Mouse (Mus musculus) limb, embryonic 12.5 days (tissue): ENCODE data around the gene Dpp9. TPM values are rescaled to one million over a fixed set of nuclear protein-coding genes. Genes with fewer than 3 reads are reported as not detected.

Experiments
- ATAC-seq: fragments of 200-750 bp; cut with Nextera tagmentation; 2 replicates; pipeline ENCODE4 v1.8.0; 2017; ENCODE audit warnings: low read depth, moderate TSS enrichment; ENCODE audit not compliant: insufficient number of reproducible peaks, insufficient read depth, low FRiP score, low TSS enrichment
- H3K27ac ChIP-seq: fragments of 300-500 bp; sonication (generic); 2 replicates; pipeline ENCODE4 v1.5.1; 2016; ENCODE audit warnings: mild to moderate bottlenecking, moderate library complexity
- H3K27me3 ChIP-seq: fragments of 300-500 bp; sonication (generic); 2 replicates; pipeline ENCODE4 v1.6.1; 2016; ENCODE audit warnings: mild to moderate bottlenecking, moderate library complexity
- H3K36me3 ChIP-seq: fragments of 300-500 bp; sonication (generic); 2 replicates; pipeline ENCODE4 v1.6.1; 2016; ENCODE audit warnings: mild to moderate bottlenecking, moderate library complexity
- H3K4me1 ChIP-seq: fragments of 300-500 bp; sonication (generic); replicated peaks from 2 replicates; pipeline ENCODE4 v1.6.1; 2016
- H3K4me2 ChIP-seq: fragments of 300-500 bp; sonication (generic); 2 replicates; pipeline ENCODE4 v1.6.1; 2016; ENCODE audit warnings: mild to moderate bottlenecking, moderate library complexity
- H3K4me3 ChIP-seq: fragments of 300-500 bp; sonication (generic); replicated peaks from 2 replicates; pipeline ENCODE4 v1.5.1; 2016; ENCODE audit warnings: mild to moderate bottlenecking
- H3K9ac ChIP-seq: fragments of 300-500 bp; sonication (generic); replicated peaks from 2 replicates; pipeline ENCODE4 v1.6.1; 2016; ENCODE audit warnings: mild to moderate bottlenecking, moderate library complexity
- H3K9me3 ChIP-seq: fragments of 300-500 bp; sonication (generic); 2 replicates; pipeline ENCODE4 v1.6.1; 2016; ENCODE audit warnings: mild to moderate bottlenecking, moderate library complexity
- WGBS: fragments of 180-500 bp; shearing (Covaris S2); methylation state at CpG from one replicate; pipeline ENCODE4 v1.1.7; 2016; 5-methylcytosine and 5-hydroxymethylcytosine counted together
- polyA plus RNA-seq: library from polyadenylated mRNA; unstranded; fragments of >200 nt; fragmentation: Nextera tagmentation; extraction: Ambion mirVana; gene quantifications from 2 replicates; pipeline ENCODE4 v1.2.1, GENCODE M21; 2016

Gene Dpp9
- polyA plus RNA-seq, 1 experiment from 2014 or later: 36.2 TPM

DNA sequence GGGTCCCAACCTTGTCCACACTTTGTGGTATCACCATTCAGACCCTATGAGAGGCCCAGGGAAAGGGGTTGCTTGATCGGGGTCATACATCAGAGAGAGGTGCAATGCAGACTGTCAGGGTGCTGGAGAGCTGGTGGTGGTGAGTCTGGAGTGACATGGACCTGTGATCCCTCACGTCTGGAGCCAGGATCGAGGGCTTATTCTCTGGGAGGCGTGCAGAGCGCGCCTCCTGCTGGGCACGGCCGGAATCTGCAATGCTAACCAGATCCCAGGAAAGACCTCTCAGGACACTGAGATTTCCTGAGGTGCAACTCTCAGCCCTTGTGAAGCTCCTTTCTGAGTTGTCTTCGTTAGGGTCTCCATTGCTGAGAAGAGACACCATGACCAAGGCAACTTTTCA, 59.0 kb downstream of the Dpp9 start:
- Histone ChIP-seq H3K27me3 (peaks cover 48% of the 10 kb centered on the region), H3K36me3 (no peaks in the 10 kb centered on the region), H3K27ac (no peak overlapping the region), H3K9ac (no peak overlapping the region), H3K4me1 (peaks cover 14% of the 10 kb centered on the region), H3K4me2 (no peak overlapping the region), H3K4me3 (no peak overlapping the region), H3K9me3 (no peaks in the 10 kb centered on the region)
- 1% methylated on average over 9 of the region's 9 CpGs for WGBS
- no peak for ATAC-seq

GRCm38 (mm10) chr17:56153643-56154042, 65.1 kb downstream of the Dpp9 start:
- Histone ChIP-seq H3K27me3 (peaks cover 91% of the 10 kb centered on the region), H3K4me3 (no peak overlapping the region), H3K9ac (no peak overlapping the region), H3K9me3 (no peaks in the 10 kb centered on the region), H3K4me2 (no peak overlapping the region), H3K36me3 (no peaks in the 10 kb centered on the region), H3K27ac (no peak overlapping the region), H3K4me1 (peaks cover 15% of the 10 kb centered on the region)
- ATAC-seq: no peak
- 35% methylated on average over 9 of the region's 9 CpGs for WGBS

- H3K27ac ChIP-seq: no peak overlapping the region
- H3K4me3 ChIP-seq: no peak overlapping the region
- peaks cover 21% of the 10 kb centered on the region for H3K4me1 ChIP-seq
- no peak overlapping the region for H3K4me2 ChIP-seq
- no peaks in the 10 kb centered on the region for H3K9me3 ChIP-seq
- H3K9ac ChIP-seq: no peak overlapping the region
- no peak for ATAC-seq
- H3K36me3 ChIP-seq: no peaks in the 10 kb centered on the region
- peaks cover 91% of the 10 kb centered on the region for H3K27me3 ChIP-seq
- 29% methylated on average over 2 of the region's 2 CpGs for WGBS
Observed at GRCm38 (mm10) chr17:56149897-56150296, 68.8 kb downstream of the Dpp9 start.

- H3K9ac ChIP-seq: peak overlapping the region; percentile 23; the same call in 1 of the 2 replicates
- H3K4me3 ChIP-seq: peak overlapping the region; percentile 18
- no peaks in the 10 kb centered on the region for H3K9me3 ChIP-seq
- H3K36me3 ChIP-seq: no peaks in the 10 kb centered on the region
- H3K4me2 ChIP-seq: peak overlapping the region; percentile 42
- WGBS: 2% methylated on average over 30 of the region's 30 CpGs
- H3K27ac ChIP-seq: no peak overlapping the region
- no peak; the same call in 1 of the 2 replicates for ATAC-seq
- peaks cover 21% of the 10 kb centered on the region for H3K4me1 ChIP-seq
- peaks cover 92% of the 10 kb centered on the region for H3K27me3 ChIP-seq
Observed at GRCm38 (mm10) chr17:56148790-56149618, 69.7 kb downstream of the Dpp9 start.

- H3K27me3 ChIP-seq: peaks cover 92% of the 10 kb centered on the region
- WGBS: 15% methylated on average over 9 of the region's 9 CpGs
Observed at GRCm38 (mm10) chr17:56148280-56148679, 70.4 kb downstream of the Dpp9 start.

DNA sequence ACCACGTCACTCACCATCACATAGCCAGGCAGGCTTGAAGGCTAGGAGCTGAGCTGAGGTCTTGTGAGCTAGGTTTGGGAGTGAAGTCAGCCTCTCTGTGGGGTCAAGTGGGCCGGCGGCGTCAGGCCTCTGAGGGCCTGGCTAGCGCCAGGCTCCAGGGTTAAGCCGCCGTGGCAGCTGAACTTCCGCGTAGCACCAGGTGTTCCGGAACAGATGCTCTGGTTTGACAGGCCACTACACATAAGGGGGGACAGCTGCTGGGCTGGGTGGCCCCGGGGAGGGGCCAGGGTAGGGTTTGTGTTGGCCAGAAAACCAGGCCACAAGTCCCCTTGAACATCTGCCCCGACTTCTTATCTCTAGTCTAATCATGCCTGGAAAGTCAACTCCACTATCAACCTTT, 71.3 kb downstream of the Dpp9 start:
- no peak overlapping the region for H3K27ac ChIP-seq
- H3K4me2 ChIP-seq: no peak overlapping the region
- peaks cover 96% of the 10 kb centered on the region for H3K27me3 ChIP-seq
- H3K9ac ChIP-seq: no peak overlapping the region
- H3K4me3 ChIP-seq: no peak overlapping the region
- H3K9me3 ChIP-seq: no peaks in the 10 kb centered on the region
- no peak for ATAC-seq
- peaks cover 14% of the 10 kb centered on the region for H3K4me1 ChIP-seq
- H3K36me3 ChIP-seq: no peaks in the 10 kb centered on the region
- WGBS: 43% methylated on average over 12 of the region's 12 CpGs

More at GRCm38 (mm10) chr17:56148280-56148679, 70.4 kb downstream of the Dpp9 start:
- Histone ChIP-seq H3K9ac (no peak overlapping the region; the same call in 1 of the 2 replicates), H3K4me1 (peaks cover 13% of the 10 kb centered on the region; the same call in 1 of the 2 replicates), H3K9me3 (no peaks in the 10 kb centered on the region), H3K4me2 (peak overlapping the region; percentile 42), H3K27ac (no peak overlapping the region), H3K36me3 (no peaks in the 10 kb centered on the region), H3K4me3 (peak overlapping the region; percentile 18)
- ATAC-seq: no peak

- WGBS: 9% methylated on average over 9 of the region's 9 CpGs
- Histone ChIP-seq H3K4me3 (no peak overlapping the region), H3K27ac (no peak overlapping the region), H3K4me1 (peaks cover 27% of the 10 kb centered on the region), H3K4me2 (no peak overlapping the region), H3K36me3 (no peaks in the 10 kb centered on the region), H3K9ac (no peak overlapping the region), H3K27me3 (peaks cover 100% of the 10 kb centered on the region), H3K9me3 (no peaks in the 10 kb centered on the region)
- ATAC-seq: no peak
Observed at GRCm38 (mm10) chr17:56146131-56146530, 72.6 kb downstream of the Dpp9 start.

- ATAC-seq: no peak
- Histone ChIP-seq H3K9me3 (no peaks in the 10 kb centered on the region), H3K4me3 (no peak overlapping the region), H3K27me3 (peaks cover 100% of the 10 kb centered on the region), H3K4me1 (peaks cover 30% of the 10 kb centered on the region), H3K27ac (no peak overlapping the region), H3K36me3 (no peaks in the 10 kb centered on the region), H3K4me2 (no peak overlapping the region), H3K9ac (no peak overlapping the region)
- 66% methylated on average over 9 of the region's 9 CpGs for WGBS
Observed at GRCm38 (mm10) chr17:56144546-56144945, 74.2 kb downstream of the Dpp9 start.

DNA sequence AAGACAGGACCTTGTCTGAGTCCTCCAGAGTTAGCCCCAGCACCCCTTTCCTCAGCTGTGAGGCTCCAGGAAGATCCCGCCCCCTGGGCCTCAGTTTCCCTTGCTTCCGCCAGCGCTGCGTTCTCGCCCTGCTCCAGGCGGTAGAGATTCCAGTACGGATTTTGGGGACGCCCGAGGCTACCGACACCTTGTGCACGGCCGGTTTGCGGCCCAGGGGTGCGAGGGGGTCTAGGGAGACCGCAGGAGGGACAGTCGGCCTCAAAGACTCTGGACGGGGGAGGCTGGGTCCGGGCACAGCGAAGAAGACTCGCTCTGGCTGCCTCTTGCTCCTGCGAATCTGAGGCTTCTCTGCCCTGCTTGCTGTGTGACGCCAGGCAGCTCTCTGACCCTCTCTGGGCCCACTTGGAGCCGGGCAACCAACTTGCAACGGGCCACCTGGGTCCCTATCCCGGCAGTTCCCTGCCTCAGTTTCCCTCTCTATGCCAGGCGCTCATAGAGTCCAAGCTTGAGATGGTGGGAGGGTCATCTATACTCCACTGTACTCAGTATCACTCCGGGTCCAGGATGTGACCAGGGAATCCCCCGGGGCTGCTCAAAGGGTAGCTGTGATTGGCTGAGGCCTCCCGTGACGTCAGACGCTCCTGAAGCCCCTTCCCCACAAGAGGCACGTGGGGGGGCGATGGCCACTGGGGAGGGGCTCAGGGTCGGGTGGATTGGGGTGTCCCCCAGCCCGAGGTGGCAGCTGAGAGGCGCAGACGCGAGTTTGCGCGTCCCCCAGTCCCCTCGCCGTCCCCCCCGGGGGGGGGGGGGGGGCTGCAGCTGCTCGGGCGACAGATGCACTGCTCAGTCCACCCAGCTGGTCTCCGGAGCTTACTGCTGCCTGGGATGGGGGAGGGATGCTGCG, 76.8 kb downstream of the Dpp9 start:
- ATAC-seq: peak; percentile 17; the same call in 1 of the 2 replicates
- Histone ChIP-seq H3K4me1 (peaks cover 29% of the 10 kb centered on the region), H3K4me3 (peak overlapping the region; percentile 36), H3K27me3 (peaks cover 100% of the 10 kb centered on the region), H3K9me3 (no peaks in the 10 kb centered on the region), H3K36me3 (no peaks in the 10 kb centered on the region), H3K9ac (peak overlapping the region; percentile 40), H3K27ac (no peak overlapping the region), H3K4me2 (peak overlapping the region; percentile 65)
- 1% methylated on average over 45 of the region's 47 CpGs for WGBS

DNA sequence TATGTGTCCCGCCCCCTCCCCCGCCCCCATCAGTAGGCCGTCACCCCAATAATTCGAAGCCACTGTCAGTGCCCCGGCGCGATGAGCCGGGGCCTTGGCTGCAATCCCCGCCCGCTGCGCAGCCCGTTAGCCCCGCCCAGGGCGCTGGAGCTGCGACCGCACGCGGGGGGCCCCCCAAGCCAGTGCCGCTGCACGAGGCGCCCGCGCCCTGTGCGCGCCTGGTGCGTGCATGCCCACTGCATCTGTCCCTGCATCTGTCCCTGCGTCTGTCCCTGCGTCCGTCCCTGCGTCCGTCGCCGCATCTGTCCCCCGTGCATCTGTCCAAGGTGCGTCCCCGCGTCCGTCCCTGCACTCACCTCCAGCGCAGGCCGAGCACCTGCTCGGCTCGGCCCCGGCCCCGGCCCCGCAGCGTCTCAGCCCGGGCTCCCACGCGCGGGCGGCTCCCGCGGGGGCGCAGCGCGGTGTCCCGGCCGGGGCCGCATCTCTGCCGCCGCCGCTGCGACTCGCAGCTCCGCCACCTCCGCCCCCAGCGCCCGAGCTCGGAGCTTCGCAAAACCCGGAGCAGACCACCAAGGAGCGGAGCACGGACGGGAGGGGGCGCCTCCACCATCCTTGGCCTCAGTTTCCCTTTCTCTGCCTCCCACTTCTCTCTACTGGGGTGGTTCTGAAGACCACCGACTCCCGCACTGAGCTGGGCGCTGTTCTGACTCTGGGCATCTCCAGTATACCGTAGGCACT, 78.7 kb downstream of the Dpp9 start, which contains the start of gene Sema6b:
TSS of gene Sema6b (minus strand) at position 486 of the 738 bp plus-strand sequence.
- H3K4me3 ChIP-seq: peak within 1 kb of the TSS; percentile 74
- peak within 1 kb of the TSS; percentile 67 for H3K9ac ChIP-seq
- H3K27ac ChIP-seq: no peak within 1 kb of the TSS
- H3K4me2 ChIP-seq: peak within 1 kb of the TSS; percentile 98
- H3K4me1 ChIP-seq: peaks cover 26% of the 10 kb centered on the region
- no peaks in the 10 kb centered on the region for H3K36me3 ChIP-seq
- no peak; the same call in 1 of the 2 replicates for ATAC-seq
- peaks cover 95% of the 10 kb centered on the region for H3K27me3 ChIP-seq
- WGBS: 1% methylated on average over 79 of the region's 79 CpGs
- no peaks in the 10 kb centered on the region for H3K9me3 ChIP-seq
